Mouse (Mus musculus): ENCODE data around the gene Fam49a.

Gene Fam49a

DNA sequence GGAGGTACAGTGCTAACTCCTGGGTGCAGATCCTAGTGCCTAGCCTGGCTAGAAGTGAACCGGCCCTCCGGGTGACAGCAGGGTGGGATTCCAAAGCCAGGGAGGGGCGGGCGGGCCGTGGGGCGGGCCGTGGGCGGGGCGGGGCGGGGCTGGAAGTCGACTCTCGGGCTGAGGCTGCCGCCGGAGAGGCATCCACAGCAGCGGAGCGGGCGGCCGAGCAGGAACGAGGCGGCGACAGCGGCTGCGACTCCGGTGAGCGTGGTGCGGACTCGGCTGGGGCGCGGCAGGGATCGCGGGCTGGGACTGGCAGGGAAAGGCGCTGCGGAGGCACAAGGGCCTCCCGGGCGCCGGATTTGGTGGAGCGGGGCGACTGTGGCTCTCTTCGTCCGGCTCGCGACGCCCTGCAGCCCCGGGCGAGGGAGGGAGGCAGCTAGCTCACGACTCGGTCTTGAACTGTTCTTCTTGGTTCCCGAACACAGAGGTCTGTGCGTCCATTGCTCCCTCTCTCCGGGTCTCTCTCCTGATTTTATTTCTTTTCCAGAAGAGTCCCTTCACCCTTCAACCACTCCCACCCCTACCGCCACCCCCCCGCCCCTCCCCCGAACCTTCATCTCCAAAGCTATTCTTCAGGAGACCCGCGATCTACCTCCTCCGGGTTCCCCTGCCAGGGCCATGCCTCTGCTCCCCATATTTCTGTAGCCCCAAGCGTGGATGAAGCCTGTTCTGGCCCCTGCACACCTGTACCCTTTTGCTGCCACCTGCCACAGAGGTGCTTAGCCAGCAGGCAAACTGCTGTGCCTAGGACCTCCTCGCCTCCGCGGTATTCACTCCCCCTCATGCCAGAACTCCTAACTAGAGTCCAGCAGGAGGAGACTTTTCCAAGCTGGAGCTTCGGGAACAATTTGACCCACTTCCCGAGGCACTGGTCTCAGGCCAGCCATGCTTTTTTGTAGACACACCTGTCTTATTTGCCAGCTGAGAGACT, at the start of gene Fam49a:
Gene Fam49a, plus strand, starts transcription at position 153 of the 985 bp plus-strand sequence.
- DNase-seq (ENCODE audit: low spot score): peak; percentile 64

DNA sequence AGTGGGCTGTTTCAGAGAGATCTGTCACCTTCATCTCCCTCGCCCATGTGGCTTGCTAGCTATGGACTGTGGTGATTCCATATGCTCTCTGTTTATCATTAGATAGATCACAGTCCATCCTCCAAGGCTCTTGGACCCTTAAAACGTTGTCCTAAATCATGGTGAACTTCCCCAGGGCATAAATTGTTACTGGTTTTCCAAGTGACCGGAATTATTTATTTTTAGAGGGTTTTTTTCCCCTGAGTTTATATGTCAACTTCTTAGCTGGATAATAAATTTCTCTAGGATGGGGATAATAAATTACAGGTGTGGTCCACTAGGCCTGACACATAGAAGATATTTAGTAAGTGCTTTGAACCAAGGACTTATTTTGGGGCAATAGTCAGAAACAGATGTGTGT, 48.4 kb upstream of the Fam49a start:
- no peak for DNase-seq (ENCODE audit: low spot score)

DNA sequence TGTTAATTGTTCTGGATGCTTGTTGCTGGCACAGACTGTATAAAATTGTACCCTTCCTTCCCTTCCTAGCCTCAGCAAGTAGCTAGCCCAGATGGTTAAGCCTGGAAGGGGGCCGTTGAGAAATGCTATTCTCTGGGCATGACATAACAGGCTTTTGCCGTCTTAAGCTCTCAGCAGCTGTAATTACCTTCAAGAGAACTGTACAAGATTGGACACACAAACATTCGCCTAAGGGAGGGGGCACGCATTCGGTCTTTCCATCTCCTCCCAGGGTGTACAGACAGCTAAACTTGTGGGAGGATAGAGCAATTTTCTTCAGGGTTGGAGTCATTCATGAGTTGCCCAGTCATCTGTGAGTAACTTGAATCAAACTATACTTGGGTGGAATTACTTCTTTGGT, 43.0 kb upstream of the Fam49a start:
- DNase-seq (ENCODE audit: low spot score): no peak

DNA sequence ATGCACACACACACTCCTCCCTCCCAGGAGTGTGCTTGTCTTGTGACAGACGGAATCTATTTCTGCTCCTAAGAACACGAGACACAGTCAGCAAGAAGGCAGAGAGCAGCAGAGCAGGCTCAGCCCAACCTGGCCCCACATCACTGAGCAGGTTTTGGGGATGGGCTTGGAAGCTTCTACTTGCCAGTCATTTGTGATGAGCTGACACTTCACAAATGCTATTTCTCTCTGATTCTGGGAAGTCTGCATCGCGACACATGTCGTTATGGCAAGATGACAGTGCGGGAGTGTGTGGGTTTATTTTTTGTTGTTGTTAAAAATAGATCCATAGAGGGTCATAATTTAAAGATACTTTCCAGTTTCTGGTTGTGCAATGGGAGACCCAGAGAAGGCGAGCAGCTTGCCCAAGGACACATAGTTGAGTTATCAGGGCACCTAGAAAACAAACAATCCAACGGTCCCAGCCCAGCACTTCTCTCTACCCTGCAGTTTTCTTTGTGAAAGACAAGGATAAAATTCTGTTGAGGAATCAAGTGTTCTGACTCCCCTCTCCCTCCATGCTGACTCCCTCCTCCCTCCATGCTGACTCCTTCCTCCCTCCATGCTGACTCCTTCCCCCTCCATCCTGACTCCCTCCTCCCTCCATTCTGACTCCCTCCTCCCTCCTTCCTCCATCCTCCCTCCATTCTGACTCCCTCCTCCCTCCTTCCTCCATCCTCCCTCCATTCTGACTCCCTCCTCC, 41.0 kb upstream of the Fam49a start:
- no peak for DNase-seq (ENCODE audit: low spot score)

DNA sequence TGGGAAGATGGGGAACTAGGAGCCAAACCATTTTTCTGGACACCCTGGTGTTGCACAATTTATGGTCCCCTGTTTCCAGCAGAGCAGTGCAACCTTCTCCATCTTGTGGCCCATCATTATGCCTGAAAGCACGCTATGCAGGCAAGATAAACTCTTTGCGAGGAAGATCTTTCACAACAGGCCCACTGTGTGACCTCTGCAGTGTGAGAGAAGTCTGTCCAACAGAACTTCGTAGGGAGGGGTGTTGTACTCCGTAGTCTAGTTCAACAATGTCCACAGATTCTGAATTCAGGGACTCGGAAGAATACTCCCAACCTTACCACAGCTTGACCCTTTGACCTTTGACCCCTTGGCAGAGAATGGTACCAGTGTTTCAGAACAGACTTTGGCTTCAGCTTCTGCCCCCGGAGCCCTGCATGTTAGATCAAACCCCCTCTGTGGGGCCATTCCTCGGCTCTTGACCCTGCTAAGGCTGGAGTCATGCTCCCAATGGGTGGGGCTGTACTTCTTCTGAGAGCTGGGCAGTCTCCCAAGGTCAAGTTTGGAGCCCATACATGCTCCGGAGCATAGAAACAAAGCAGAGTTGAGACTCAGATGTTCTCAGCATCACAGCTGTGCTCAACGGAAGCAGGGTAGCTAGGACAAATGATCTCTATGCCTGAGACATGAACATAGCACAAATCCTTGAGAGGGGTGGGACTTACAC, 39.2 kb upstream of the Fam49a start:
- no peak for DNase-seq (ENCODE audit: low spot score)

DNA sequence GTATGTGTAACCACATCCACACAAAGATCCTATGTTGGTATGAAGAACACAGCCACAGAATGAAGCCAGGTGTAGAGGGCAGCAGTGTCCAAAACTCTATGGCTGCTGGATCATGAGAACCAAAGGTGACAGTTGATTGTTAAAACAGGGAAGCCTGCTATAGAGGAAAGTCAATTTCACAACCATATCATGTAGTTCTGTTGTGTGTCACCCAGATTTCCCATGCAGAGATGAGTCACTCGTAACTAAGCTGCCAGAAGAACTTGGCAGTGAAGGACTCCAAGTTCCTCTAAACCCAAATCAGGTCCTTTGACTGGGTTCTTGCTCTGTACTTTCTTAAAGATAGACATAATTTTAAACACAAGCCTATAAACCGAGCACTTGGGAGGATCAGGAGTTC, 38.6 kb upstream of the Fam49a start:
- DNase-seq (ENCODE audit: low spot score): no peak

DNA sequence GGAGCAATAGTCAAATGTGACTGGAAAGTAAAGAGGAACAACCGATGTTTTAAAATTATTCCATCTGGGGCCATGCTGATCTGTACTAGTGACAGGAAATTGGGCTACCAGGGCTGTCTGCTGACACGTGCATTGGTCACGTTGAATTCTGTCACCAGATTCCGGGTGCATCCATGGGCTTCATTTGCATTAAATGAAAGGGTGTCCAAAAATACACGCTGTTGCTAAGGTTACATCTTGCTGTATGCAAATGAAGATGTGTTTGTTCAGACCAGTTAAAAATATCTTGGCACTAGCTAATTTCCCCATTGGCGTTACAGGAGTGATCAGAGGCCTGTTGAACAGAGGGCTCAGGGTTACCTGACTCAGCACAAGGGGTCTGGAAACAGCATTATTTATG, 36.2 kb upstream of the Fam49a start:
- no peak for DNase-seq (ENCODE audit: low spot score)

DNA sequence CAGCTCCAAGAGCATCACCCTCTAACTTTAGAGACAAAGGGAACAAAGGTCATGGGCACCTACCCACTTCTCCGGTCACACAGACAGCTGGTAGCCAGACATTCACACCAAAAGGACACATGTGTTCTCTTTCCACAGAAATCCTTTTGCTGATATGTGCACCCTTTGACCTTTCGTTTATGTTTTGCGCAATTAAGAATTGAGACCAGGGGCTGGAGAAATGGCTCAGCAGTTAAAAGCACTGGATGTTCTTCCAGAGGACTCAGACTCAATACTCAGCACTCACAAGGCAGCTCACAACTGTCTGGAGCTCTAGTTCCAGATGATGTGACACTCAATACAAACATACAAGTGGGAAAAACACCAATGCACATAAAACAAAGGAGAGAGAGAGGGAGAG, 34.3 kb upstream of the Fam49a start:
- no peak for DNase-seq (ENCODE audit: low spot score)

DNA sequence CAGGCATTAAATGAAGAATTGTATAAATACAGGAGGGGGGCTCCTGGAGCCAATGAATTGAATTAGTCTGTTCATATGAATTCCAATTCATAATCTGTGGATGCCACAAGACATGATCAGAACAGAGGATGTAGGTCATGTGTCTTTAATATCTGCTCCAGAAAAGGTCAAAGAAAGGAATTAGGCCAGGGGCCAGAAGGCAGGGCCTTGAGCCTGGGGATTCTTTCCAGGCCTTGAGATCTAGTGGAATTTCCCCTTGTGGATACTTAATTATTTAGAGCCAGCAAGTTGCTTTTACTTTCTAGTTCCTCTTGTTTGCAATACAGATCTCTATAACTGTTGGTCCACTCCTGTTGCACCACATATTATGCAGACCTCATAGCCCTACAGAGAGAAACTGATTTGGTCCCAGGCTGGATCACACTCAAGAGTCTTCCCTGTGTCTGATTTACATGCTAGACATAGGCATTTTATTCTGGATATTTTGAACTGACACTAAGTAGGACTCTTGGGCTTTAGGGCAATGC, 31.8 kb upstream of the Fam49a start:
- no peak for DNase-seq (ENCODE audit: low spot score)

DNA sequence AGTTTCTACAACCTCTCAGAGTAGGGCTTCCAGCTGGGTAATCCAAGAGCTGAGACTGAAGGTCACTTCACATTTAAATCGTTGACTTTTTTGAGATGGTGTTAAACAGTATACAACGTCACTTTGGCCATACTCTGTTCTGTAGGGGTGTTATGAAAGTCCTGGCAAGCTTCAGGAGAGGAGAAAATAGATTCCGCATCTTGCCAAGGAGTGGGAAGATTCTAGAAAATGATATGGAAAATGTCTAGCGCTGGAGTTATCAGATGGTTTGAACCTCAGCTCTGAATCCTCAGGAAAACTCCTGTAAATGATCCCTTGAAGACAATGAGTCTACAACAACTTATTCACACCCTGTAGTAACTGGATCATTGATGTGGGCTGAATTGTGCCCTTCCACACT, 29.8 kb upstream of the Fam49a start:
- DNase-seq (ENCODE audit: low spot score): no peak

DNA sequence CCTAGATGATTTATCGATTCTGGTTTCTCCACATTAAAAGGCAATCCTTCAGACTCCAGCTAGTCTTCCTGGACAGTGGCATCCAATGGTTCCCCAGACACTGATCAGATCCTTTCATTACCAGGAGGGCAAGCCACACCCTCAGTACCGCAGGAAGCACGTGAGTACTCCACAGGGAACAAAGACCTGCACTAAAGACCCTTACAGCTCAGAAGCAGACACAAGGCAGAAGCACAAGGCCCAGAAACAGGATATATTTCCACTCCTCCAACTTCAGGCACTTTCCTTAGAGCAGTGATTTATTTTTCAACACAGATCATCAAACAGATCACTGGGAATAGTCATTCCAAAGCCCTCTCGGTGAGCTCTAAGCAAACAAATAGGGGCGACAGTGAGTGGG, 25.0 kb upstream of the Fam49a start:
- no peak for DNase-seq (ENCODE audit: low spot score)

DNA sequence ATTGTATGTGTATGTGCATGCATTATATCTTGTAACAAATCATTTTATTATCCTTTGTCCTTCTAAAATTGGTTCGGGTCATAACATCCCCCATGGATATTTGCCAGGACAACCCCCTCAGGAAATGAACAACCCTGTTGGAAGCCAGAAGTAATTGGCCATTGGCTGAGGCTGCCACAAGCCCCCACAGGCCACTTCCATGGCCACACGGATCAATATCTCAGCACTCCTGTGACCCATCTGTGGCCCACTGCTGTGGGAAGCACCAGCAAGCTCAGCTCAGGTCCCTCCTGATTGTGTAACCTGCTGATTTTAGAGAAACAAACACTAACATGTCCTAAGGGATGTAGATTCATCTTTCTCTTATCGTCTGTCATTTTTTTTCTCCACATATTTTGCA, 22.4 kb upstream of the Fam49a start:
- DNase-seq (ENCODE audit: low spot score): no peak

DNA sequence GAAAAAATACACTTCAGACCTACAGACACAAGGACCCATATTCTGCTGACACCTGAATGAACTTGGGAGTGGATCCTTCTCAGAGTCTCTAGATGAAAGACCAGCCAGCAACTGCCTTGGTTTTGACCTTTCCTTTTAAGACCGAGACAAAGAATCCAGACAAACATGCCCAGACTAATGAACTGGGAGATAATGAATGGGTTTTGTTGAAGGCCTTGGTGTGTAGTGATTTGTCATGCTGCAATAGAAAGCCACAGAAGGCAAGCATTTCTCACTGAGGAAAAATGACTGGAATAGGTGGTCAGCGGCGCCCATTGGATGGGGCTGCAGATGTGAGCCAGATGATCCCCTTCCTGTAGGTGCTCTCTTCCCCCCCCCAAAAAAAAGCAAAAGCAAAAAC, 18.8 kb upstream of the Fam49a start:
- DNase-seq (ENCODE audit: low spot score): no peak

DNA sequence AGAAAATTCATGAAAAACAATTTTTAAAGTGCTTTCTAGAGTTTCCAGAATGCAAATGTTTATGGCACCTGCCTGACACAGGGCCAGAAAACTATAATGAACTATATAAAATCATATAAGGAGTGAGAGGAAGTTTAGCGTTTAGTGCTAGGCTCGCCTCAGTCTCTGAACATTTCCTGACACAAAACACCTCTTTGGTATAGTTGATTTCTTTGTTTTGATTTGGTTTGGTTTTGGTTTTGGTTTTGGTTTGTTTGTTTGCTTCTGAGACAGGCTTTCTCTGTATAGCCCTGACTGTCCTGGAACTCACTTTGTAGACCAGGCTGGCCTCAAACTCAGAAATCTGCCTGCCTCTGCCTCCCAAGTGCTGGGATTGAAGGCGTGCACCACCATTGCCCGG, 14.9 kb upstream of the Fam49a start:
- peak; percentile 7 for DNase-seq (ENCODE audit: low spot score)

DNA sequence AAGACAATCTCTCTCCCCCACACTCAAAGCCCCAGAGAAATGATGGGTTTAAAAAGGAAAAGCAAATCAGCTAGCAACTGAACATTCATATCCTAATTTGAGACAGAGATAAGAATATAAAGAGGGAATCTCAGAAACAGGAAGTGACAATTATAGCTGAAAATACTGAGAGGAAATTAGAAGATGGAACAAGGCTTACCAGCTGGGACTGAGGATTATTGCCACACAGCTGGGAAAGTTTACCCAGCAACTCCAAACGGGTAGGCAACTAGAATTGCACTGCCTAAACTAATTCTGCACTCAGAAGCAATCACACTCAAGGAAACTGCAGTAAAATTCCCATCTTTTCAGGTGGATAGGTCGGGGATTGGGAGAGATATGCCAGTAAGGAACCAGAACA, 12.4 kb upstream of the Fam49a start:
- DNase-seq (ENCODE audit: low spot score): no peak

DNA sequence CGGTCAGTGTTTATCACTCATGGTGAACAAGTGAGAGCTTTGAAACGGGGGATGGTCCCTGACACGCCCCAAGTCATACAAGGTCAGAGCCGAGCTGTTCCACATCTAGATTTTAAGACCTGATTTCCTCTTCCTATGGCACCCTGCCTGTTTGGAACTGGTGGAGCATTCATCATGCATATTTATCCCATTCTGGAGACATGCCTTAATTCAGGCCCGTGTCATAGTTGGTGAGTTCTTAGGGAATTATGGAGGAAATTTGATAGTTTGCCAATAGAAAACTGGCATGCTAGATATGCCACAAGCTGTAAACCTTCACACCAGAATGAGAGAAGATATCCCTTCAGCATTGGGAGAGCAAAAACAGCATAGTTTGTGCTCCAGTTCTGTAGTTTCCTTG, 8.4 kb upstream of the Fam49a start:
- no peak for DNase-seq (ENCODE audit: low spot score)

DNA sequence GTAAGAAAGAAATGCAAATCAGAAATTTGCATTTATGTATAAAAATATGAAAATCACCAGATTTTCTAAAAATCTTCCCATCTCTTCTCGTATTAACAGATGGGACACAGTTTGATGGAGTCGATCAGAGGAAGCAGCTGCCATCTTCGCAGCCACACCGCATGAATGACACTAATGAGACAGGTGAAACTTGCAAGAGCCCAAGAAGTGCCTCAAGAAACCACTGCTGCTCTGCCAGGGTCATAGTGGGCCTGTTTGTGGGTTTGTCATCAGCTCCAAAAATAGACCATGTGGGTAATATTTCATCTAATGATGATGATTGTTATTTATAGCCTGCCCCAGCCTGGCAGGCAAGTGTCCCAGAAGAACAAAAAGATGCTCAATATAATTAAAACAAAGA, 7.8 kb upstream of the Fam49a start:
- no peak for DNase-seq (ENCODE audit: low spot score)

DNA sequence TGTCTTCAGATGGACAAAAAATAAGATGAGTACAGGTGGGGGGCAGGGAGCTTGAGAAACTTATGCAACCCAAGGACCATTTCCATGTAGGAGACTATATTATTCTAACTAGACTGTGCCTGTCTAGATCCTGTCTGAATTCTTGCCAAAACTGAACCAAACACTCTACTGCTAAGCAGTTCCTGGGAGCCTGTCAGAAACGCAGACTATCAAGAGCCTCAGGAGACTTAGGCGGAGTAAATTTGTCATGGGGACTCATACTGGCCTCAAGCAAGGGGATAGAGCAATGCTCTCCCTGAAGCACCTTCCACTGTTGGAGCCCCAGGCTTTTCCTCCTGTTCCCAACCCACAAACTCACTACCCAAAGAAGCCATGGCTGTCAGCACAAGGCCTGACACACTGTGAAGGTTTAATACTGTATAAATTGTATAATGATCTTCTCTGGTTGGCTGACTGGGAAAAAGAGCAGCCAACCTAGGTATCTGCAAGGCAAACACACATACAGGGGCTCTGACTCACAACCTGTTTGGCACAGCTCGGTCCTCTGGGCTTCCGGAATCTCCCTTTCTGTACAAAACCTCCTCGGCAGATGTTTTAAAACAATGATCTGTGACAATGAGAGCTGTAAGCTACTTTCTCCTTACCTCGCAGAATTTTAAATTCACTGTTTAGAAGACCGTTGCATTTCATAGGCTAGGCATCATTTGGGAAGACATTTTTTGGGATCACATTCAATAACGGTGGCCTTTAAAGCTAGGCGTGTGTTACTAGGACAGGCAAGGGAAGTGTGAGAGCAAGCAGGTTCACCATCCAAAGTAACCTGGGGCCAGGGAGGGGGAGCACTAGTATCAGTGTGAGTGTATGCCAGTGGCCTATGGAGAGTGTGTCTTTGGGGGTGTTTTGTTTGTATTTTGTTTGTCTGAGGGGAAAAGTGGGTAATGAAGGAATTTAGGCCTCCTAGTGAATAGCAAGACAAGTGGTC, 669 bp upstream of the Fam49a start:
- DNase-seq (ENCODE audit: low spot score): no peak

DNA sequence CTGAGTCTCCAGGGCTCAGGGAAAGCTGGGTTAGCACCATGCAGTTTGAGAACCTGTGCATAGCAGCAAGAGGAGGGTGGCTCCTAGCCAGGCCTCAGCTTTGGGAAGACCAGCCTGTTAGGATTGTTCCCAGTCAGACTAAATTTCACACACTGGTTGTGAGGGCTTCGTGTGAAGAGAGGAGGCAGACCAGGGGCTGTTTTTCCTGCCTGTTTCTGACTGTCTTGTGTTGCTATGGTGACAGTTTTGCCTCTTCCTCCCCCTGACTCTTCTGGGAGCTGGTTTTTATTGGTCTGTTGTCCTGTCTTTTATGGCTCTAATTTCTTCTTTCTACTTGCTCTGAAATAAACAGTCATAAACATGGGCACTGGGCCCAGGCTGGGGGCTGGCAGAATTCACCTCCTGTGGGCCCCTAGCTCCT, 1.4 kb downstream of the Fam49a start:
- DNase-seq (ENCODE audit: low spot score): peak; percentile 41

DNA sequence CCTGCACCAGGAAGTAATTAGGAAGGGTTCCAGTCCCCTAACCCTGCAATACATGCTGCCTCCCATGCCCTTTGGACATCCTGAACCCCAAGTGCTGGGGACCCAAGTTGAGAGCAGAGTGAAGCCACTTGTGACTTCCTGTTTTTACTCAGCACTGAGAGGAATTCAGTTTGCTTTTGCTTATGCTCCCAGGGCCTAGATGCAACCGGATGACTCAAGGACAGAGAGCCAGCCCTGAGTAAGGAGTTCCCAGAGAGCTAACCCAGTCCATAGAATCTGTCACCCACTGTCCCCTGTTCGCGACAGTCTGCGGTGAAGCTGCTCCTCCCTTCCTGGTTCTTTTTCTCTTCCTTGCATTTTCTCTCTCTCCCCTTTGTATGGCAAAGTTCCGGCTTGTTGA, 2.2 kb downstream of the Fam49a start:
- DNase-seq (ENCODE audit: low spot score): peak; percentile 57

DNA sequence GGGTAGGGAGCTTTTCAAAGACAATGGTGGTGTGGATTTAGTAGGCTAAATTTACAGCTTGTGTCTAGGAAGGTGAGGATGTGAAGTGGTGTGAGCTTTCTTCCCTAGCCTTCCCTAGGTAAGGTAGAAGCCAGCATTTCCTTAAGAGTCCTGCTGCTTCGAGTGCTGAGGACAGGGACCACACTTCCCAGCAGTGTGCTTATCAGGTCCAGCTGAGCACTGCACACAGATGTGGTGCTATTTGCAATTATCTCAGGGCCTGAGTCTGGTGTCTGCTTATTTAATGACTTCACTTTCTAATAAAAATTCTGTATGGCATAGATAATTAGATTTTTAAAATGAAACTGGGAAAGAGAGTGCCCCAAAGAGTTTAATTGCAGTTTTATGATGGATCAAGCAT, 4.6 kb downstream of the Fam49a start:
- DNase-seq (ENCODE audit: low spot score): no peak
